Mouse (Mus musculus): Measurements from ENCODE around the gene 0610037L13Rik. TPM values are rescaled to one million over a fixed set of nuclear protein-coding genes. Genes with fewer than 3 reads are reported as not detected.

Gene 0610037L13Rik
- polyA plus RNA-seq, 1 experiment from 2014 or later = 34.8 TPM

DNA sequence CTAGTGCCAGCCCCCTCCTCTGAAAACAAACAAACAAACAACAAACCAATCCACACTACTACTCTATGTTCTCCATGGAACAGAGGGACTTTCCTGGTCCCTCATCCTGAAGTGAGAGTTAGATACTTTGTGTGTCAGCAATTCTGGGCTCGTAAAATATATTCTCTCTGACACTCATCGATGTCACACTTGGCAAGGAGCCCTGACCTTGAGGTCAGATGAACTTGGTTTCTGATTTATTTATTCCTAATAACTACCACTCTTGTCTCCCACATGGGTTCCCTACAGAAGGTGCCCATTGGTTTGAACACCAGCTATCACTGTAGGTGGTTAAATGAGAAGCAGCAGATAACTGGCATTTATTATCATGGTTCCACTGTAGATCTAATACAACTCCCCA lies 30.7 kb downstream of the 0610037L13Rik start:
- no peak for ATAC-seq (ENCODE audit: insufficient read depth)
- no peak overlapping the region for H3K27ac ChIP-seq (replicated peaks)
- H3K27me3 ChIP-seq = no peaks in the 10 kb centered on the region
- no peaks in the 10 kb centered on the region for H3K9me3 ChIP-seq (replicated peaks)
- H3K4me1 ChIP-seq (replicated peaks) = peaks cover 40% of the 10 kb centered on the region
- H3K4me2 ChIP-seq = no peak overlapping the region
- H3K9ac ChIP-seq = no peak overlapping the region
- 78% methylated on average over 2 of the region's 2 CpGs for WGBS (ENCODE audit: insufficient replicate concordance)
- H3K36me3 ChIP-seq (replicated peaks) = 0 out of 2 replicates have a peak, but pooled peaks cover 4% of the 10 kb centered on the region
- H3K4me3 ChIP-seq (replicated peaks) = no peak overlapping the region

DNA sequence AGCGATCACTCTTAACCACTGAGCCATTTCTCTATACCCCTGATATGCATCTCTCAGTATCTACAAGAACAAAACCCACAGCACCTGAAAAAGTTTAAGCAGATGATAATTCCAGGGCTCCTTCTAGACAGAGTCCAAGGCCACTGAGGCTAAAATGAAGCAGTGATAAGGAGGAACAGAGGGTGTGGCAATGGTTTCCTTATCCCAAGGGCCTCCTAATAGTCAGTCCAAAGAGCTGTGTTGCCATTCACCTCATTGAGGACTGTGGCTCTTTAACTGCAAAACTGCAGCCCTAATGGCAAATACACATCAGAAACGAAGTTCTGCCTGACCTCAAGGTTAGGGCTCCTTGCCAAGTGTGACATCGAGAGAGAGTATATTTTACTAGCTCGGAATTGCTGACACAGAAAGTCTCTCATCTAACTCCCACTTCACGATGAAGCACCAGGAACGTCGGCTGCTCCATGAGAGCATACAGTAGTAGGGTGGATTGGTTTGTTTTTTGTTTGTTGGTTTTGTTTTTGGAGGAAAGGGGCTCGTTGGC lies 31.6 kb downstream of the 0610037L13Rik start:
- peaks cover 40% of the 10 kb centered on the region for H3K4me1 ChIP-seq (replicated peaks)
- H3K27me3 ChIP-seq = no peaks in the 10 kb centered on the region
- no peak overlapping the region for H3K9ac ChIP-seq
- peak overlapping the region; percentile 81; the same call in 1 of the 2 replicates for H3K27ac ChIP-seq (replicated peaks)
- H3K4me2 ChIP-seq = peak overlapping the region; percentile 85
- 0 out of 2 replicates have a peak, but pooled peaks cover 4% of the 10 kb centered on the region for H3K36me3 ChIP-seq (replicated peaks)
- no peaks in the 10 kb centered on the region for H3K9me3 ChIP-seq (replicated peaks)
- ATAC-seq (ENCODE audit: insufficient read depth) = no peak
- peak overlapping the region; percentile 76; the same call in 1 of the 2 replicates for H3K4me3 ChIP-seq (replicated peaks)
- WGBS (ENCODE audit: insufficient replicate concordance) = 53% methylated on average over 8 of the region's 8 CpGs

DNA sequence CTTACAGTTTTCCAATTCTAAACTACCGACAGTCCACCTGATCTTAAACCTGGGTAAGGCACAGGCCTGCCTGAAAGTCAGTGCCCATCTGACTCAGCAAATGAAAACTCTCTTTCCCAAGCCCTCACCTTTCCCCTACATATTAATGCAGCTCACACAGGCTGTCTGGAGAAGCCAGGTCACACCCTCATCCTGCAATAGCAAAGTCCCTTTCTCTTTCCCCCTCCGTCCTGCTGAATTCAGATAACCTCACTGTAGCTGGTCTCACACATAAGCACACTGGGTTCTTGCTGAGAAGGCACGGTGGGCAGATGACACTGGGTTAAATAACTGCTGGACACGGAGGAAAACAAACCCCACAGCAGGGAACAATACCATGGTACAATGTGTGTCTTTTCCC lies 32.3 kb downstream of the 0610037L13Rik start:
- no peaks in the 10 kb centered on the region for H3K9me3 ChIP-seq (replicated peaks)
- peak overlapping the region; percentile 81 for H3K27ac ChIP-seq (replicated peaks)
- H3K36me3 ChIP-seq (replicated peaks) = 0 out of 2 replicates have a peak, but pooled peaks cover 4% of the 10 kb centered on the region
- peak overlapping the region; percentile 2; the same call in 1 of the 2 replicates for H3K9ac ChIP-seq
- H3K4me1 ChIP-seq (replicated peaks) = peaks cover 40% of the 10 kb centered on the region
- no peaks in the 10 kb centered on the region for H3K27me3 ChIP-seq
- WGBS (ENCODE audit: insufficient replicate concordance) = 23% methylated on average over 4 of the region's 4 CpGs
- peak overlapping the region; percentile 85 for H3K4me2 ChIP-seq
- H3K4me3 ChIP-seq (replicated peaks) = peak overlapping the region; percentile 76
- peak; percentile 26; the same call in 1 of the 2 replicates for ATAC-seq (ENCODE audit: insufficient read depth)

DNA sequence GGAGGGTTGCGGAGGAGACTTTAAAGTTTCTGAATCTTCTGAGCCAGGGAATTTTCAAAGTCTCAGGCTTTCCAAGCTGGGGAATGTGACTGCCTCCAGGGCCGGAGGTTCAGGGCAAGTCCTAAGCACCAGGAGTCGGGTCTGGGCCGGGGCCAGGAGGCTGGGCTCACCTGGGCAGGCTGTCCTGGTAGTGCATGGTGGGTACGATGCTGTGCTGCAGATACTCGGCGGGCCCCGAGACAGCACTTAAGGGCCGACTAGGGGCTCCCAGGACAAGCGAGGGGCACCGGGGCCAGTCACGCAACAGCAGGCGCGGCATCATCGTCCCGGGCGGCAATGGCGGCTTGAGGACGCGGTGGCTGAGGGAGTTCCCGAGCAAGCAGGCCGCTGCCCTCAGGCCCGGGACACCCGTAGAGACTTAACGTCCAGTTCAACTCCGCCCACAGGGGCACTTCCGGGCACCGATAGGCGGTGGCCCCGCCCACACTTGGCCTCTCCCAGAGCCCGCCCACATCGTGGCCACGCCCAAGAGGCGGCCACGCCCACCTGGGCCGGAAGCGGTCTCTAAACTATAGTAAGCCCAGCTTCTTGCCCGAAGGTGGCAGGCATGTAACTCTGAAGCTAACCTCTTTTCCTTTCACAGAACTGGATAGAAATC lies 33.7 kb downstream of the 0610037L13Rik start, which contains the start of gene Cpt2:
Cpt2 (minus strand) TSS at position 466 of the 658 bp plus-strand sequence.
- Histone ChIP-seq H3K9me3 (replicated peaks) (no peaks in the 10 kb centered on the region), H3K36me3 (replicated peaks) (0 out of 2 replicates have a peak, but pooled peaks cover 4% of the 10 kb centered on the region), H3K4me2 (peak within 1 kb of the TSS; percentile 85), H3K4me3 (replicated peaks) (peak within 1 kb of the TSS; percentile 76), H3K9ac (peak within 1 kb of the TSS; percentile 79), H3K27me3 (no peaks in the 10 kb centered on the region), H3K4me1 (replicated peaks) (peaks cover 48% of the 10 kb centered on the region), H3K27ac (replicated peaks) (peak within 1 kb of the TSS; percentile 81)
- 1% methylated on average over 38 of the region's 38 CpGs for WGBS (ENCODE audit: insufficient replicate concordance)
- ATAC-seq (ENCODE audit: insufficient read depth) = peak; percentile 90

DNA sequence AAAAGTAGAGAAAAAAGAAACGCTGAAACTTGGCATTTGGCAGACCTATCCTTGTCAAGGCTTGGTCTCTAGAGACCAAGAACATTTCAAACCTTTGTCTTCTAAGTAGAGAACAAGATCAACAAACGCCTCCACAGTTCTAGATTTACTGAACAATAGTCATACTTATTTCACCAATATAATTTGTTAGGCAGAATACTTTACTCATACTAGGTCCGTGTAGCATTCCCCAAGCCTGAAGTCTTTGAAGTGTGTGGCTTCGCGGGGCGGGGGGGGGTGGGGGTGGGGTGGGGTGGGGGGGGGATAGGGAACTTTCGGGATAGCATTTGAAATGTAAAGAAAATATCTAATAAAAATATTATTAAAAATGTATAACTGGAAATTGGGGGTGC lies 34.2 kb downstream of the 0610037L13Rik start:
- Histone ChIP-seq H3K4me1 (replicated peaks) (peaks cover 53% of the 10 kb centered on the region), H3K9me3 (replicated peaks) (no peaks in the 10 kb centered on the region), H3K4me2 (peak overlapping the region; percentile 85), H3K27me3 (no peaks in the 10 kb centered on the region), H3K36me3 (replicated peaks) (0 out of 2 replicates have a peak, but pooled peaks cover 4% of the 10 kb centered on the region), H3K27ac (replicated peaks) (peak overlapping the region; percentile 57), H3K9ac (no peak overlapping the region), H3K4me3 (replicated peaks) (peak overlapping the region; percentile 76)
- ATAC-seq (ENCODE audit: insufficient read depth) = no peak
- 36% methylated on average over 7 of the region's 7 CpGs for WGBS (ENCODE audit: insufficient replicate concordance)

DNA sequence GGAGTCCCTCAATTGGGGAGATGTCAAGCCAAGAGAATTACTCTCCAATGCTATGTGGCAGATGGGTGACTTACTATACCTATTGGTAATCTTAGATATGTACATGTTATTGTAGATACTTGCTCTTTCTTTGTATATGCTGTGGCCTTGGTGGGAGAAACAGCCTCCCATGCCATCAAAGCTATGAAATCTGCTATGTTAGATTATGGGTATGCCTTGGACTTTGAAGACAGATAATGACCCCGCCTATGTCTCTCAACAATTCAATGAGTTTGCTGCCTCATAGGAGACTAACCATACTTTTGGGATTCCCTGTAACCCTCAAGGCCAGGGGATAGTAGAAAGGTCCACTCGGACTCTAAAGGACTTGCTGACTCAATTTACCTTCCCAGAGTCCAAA lies 38.7 kb downstream of the 0610037L13Rik start:
- Histone ChIP-seq H3K9ac (no peak overlapping the region), H3K27ac (replicated peaks) (no peak overlapping the region), H3K4me1 (replicated peaks) (peaks cover 21% of the 10 kb centered on the region), H3K27me3 (no peaks in the 10 kb centered on the region), H3K36me3 (replicated peaks) (no peaks in the 10 kb centered on the region), H3K4me3 (replicated peaks) (no peak overlapping the region), H3K9me3 (replicated peaks) (no peaks in the 10 kb centered on the region), H3K4me2 (peak overlapping the region; percentile 4; the same call in 1 of the 2 replicates)
- 43% methylated on average over 2 of the region's 2 CpGs for WGBS (ENCODE audit: insufficient replicate concordance)
- peak; percentile 19; the same call in 1 of the 2 replicates for ATAC-seq (ENCODE audit: insufficient read depth)

DNA sequence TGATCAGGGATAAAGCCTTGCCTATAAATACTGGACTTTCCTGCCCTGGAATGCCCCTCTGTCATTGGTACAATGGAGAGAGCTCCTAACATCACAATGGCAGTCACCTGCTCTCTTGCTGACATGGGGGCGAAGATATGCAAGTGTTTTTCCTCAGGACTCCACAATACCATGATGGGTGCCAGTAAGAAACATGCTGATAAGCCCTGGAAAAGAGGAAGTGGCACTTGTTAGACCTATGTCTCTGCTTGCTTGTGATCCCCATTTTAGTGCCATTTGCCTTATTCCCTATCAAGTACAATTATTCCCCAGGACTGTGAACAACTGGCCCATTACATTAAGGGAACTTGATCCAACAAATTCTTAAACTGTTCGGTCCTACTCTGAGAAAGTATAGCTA lies 39.1 kb downstream of the 0610037L13Rik start:
- no peak overlapping the region for H3K9ac ChIP-seq
- no peaks in the 10 kb centered on the region for H3K9me3 ChIP-seq (replicated peaks)
- H3K4me2 ChIP-seq = peak overlapping the region; percentile 4; the same call in 1 of the 2 replicates
- 60% methylated on average over 2 of the region's 2 CpGs for WGBS (ENCODE audit: insufficient replicate concordance)
- no peaks in the 10 kb centered on the region for H3K36me3 ChIP-seq (replicated peaks)
- H3K4me3 ChIP-seq (replicated peaks) = no peak overlapping the region
- H3K4me1 ChIP-seq (replicated peaks) = peaks cover 22% of the 10 kb centered on the region
- H3K27ac ChIP-seq (replicated peaks) = no peak overlapping the region
- H3K27me3 ChIP-seq = no peaks in the 10 kb centered on the region
- ATAC-seq (ENCODE audit: insufficient read depth) = no peak

DNA sequence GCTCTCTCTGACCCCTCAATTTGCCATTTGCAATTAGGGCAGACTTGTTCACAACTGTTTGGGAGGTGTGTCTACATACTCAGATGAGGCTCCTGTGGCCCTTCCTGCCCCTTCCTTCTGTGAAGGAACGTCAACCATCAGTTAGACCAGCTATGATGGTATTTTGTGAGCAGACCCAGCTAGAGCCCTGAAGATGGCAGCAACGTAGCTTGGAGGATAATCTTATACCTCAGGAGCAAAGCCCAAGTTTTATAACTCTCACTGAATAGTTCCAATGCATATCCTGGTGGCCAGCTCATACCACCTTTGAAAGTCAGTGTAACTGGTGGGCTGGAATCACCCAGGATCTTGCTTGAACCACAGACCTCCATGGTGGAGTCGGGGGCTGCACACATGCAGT lies 41.8 kb downstream of the 0610037L13Rik start:
- no peak overlapping the region for H3K4me2 ChIP-seq
- no peak overlapping the region for H3K4me3 ChIP-seq (replicated peaks)
- no peaks in the 10 kb centered on the region for H3K36me3 ChIP-seq (replicated peaks)
- no peak overlapping the region for H3K27ac ChIP-seq (replicated peaks)
- ATAC-seq (ENCODE audit: insufficient read depth) = no peak
- H3K4me1 ChIP-seq (replicated peaks) = peaks cover 21% of the 10 kb centered on the region
- no peaks in the 10 kb centered on the region for H3K9me3 ChIP-seq (replicated peaks)
- H3K27me3 ChIP-seq = no peaks in the 10 kb centered on the region
- 73% methylated on average over 3 of the region's 3 CpGs for WGBS (ENCODE audit: insufficient replicate concordance)
- no peak overlapping the region for H3K9ac ChIP-seq

DNA sequence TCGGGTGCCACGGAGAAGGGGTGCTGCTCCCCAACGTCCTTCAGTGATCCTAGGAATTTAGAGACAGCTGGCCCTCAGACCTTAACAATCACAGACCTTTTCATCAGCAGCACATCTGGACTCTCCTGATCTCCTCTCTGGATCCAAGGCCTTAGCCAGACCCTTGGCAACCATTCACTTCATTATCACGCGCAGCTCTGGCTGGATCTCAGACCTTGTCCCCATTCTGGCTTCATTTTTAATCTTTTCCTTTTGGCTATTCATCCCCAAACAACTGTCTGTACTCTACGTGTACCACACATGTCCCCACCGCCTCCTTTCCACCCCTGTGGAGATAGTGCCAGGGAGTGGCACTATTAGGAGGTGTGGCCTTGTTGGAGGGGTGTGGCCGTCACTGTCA lies 43.6 kb downstream of the 0610037L13Rik start:
- H3K9me3 ChIP-seq (replicated peaks) = no peaks in the 10 kb centered on the region
- no peak overlapping the region for H3K27ac ChIP-seq (replicated peaks)
- H3K4me2 ChIP-seq = no peak overlapping the region
- H3K4me3 ChIP-seq (replicated peaks) = no peak overlapping the region
- no peak for ATAC-seq (ENCODE audit: insufficient read depth)
- no peak overlapping the region for H3K9ac ChIP-seq
- H3K4me1 ChIP-seq (replicated peaks) = peaks cover 14% of the 10 kb centered on the region
- no peaks in the 10 kb centered on the region for H3K36me3 ChIP-seq (replicated peaks)
- no peaks in the 10 kb centered on the region for H3K27me3 ChIP-seq
- 63% methylated on average over 8 of the region's 8 CpGs for WGBS (ENCODE audit: insufficient replicate concordance)

DNA sequence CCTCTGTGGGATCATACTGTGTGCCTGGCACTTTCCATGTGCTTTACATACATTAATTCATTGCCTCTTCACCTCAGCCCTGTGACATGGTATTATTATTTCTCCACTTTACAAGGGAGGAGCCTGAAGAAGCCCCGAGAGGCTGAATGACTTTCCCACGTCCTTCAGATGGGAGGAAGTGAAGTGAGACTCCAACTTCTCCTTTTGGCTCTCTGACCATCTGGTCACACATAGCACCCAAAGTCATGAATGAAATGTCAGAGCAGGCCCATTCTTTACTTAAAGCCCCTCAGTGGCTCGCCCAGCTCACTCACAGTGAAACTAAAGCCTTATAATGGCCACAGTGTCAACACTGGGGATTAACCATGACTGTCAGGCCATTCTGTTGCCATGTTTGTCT lies 45.6 kb downstream of the 0610037L13Rik start:
- H3K27me3 ChIP-seq = no peaks in the 10 kb centered on the region

DNA sequence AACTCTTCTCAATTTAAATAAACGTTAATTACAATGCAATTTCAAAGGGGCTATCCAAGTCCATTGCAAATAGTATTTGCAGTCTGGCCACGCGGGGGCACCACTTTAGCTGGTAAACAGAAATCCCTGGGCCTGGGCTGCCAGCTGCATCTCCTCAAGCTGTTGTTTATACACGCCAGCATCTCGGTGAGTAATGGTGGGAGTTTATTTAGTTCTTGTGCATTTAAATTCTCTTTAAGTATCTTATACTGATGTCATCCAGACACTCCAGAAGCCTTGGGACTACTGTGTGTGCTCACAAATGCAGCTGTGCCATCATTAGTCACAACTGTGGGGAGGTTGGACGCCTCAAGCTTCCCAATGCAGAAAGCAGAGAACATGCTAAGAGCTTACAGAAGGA lies 47.7 kb downstream of the 0610037L13Rik start:
- Histone ChIP-seq H3K27ac (replicated peaks) (no peak overlapping the region), H3K4me3 (replicated peaks) (no peak overlapping the region), H3K4me2 (no peak overlapping the region), H3K9me3 (replicated peaks) (no peaks in the 10 kb centered on the region), H3K9ac (no peak overlapping the region), H3K36me3 (replicated peaks) (no peaks in the 10 kb centered on the region), H3K27me3 (no peaks in the 10 kb centered on the region), H3K4me1 (replicated peaks) (peaks cover 7% of the 10 kb centered on the region; the same call in 1 of the 2 replicates)
- ATAC-seq (ENCODE audit: insufficient read depth) = no peak
- WGBS (ENCODE audit: insufficient replicate concordance) = 24% methylated on average over 6 of the region's 6 CpGs

More for the DNA sequence above, 45.6 kb downstream of the 0610037L13Rik start:
- Histone ChIP-seq H3K4me2 (no peak overlapping the region), H3K9me3 (replicated peaks) (no peaks in the 10 kb centered on the region), H3K36me3 (replicated peaks) (no peaks in the 10 kb centered on the region), H3K4me1 (replicated peaks) (peaks cover 7% of the 10 kb centered on the region; the same call in 1 of the 2 replicates), H3K9ac (no peak overlapping the region), H3K4me3 (replicated peaks) (no peak overlapping the region), H3K27ac (replicated peaks) (no peak overlapping the region)
- ATAC-seq (ENCODE audit: insufficient read depth) = no peak
- 18% methylated on average over 3 of the region's 3 CpGs for WGBS (ENCODE audit: insufficient replicate concordance)

All from liver, embryonic 15.5 days (tissue).